15 mouse cellular contexts compared by ENCODE assay signal in genomic region chr12:16167793-16168343, GRCm38 (mm10).
"Had no signal": no experiment of that assay in that cellular context is flagged by ENCODE, and none has a peak within 500 bp of the region (broad histone marks: within the 10 kb centered on the region; RNA-seq: fewer than 3 reads in every experiment).

No protein-coding gene starts in this region.

- H3K9me3 ChIP-seq: limb, embryonic 12.5 days; liver, embryonic 13.5 days; megakaryocyte, embryonic 14.5 days; stomach, embryonic 15.5 days had no signal

- H3K27ac ChIP-seq: limb, embryonic 12.5 days; liver, embryonic 13.5 days; macrophage had no signal

- H3K27me3 ChIP-seq: limb, embryonic 12.5 days; liver, embryonic 13.5 days; stomach, embryonic 15.5 days had no signal

- H3K36me3 ChIP-seq: limb, embryonic 12.5 days; liver, embryonic 13.5 days; stomach, embryonic 15.5 days had no signal

- H3K4me1 ChIP-seq: limb, embryonic 12.5 days; liver, embryonic 13.5 days; stomach, embryonic 15.5 days had no signal

- ATAC-seq: liver, postnatal 0 days; midbrain, embryonic 16.5 days had no signal

- H3K4me2 ChIP-seq: limb, embryonic 12.5 days; liver, embryonic 13.5 days; midbrain, embryonic 11.5 days; stomach, embryonic 15.5 days had no signal

- DNase-seq: kidney, adult 11 months; kidney, adult 9 months; kidney, postnatal 10 days; liver; liver, embryonic 13.5 days; liver, postnatal 0 days; lung, postnatal 10 days; right cerebral cortex, postnatal 14 days; thymus, postnatal 36 days had no signal

- H3K9ac ChIP-seq: limb, embryonic 12.5 days; liver, embryonic 13.5 days; liver, postnatal 0 days; stomach, embryonic 15.5 days had no signal

- H3K4me3 ChIP-seq: limb, embryonic 12.5 days; liver, embryonic 13.5 days; megakaryocyte, embryonic 14.5 days; stomach, embryonic 15.5 days had no signal
